Mouse (Mus musculus): ENCODE results near the gene Csmd2. TPM values are rescaled to one million over a fixed set of nuclear protein-coding genes. Genes with fewer than 3 reads are reported as not detected.

The Csmd2 gene
- polyA plus RNA-seq (2015; fragmentation: Nextera tagmentation; extraction: Ambion mirVana): 0.07 and 0.19 TPM in 2 replicates

GRCm38 (mm10) chr4:127987784-127988455 lies at the start of gene Csmd2:
TSS of gene Csmd2 (plus strand) at chr4:127987857.
- Histone ChIP-seq H3K9me3 (replicated peaks) (no peaks in the 10 kb centered on the region), H3K27ac (replicated peaks) (no peak within 1 kb of the TSS), H3K36me3 (no peaks in the 10 kb centered on the region), H3K9ac (no peak within 1 kb of the TSS), H3K4me2 (replicated peaks) (peak within 1 kb of the TSS; percentile 63), H3K27me3 (peaks cover 71% of the 10 kb centered on the region), H3K4me1 (peaks cover 14% of the 10 kb centered on the region), H3K4me3 (replicated peaks) (peak within 1 kb of the TSS; percentile 37)
- no peak for ATAC-seq (ENCODE audit: insufficient number of reproducible peaks, low FRiP score, low TSS enrichment, low read depth)
- 1% methylated on average over 48 of the region's 65 CpGs for WGBS

- no peaks in the 10 kb centered on the region for H3K36me3 ChIP-seq
- no peak for ATAC-seq (ENCODE audit: insufficient number of reproducible peaks, low FRiP score, low TSS enrichment, low read depth)
- no peak overlapping the region for H3K27ac ChIP-seq (replicated peaks)
- H3K4me2 ChIP-seq (replicated peaks): no peak overlapping the region
- 79% methylated on average over 2 of the region's 2 CpGs for WGBS
- no peak overlapping the region for H3K4me3 ChIP-seq (replicated peaks)
- no peaks in the 10 kb centered on the region for H3K9me3 ChIP-seq (replicated peaks)
- no peaks in the 10 kb centered on the region for H3K4me1 ChIP-seq
- H3K9ac ChIP-seq: no peak overlapping the region
- no peaks in the 10 kb centered on the region for H3K27me3 ChIP-seq
Observed at GRCm38 (mm10) chr4:127947696-127948095, 40.0 kb upstream of the Csmd2 start.

GRCm38 (mm10) chr4:127953006-127953710 lies 34.5 kb upstream of the Csmd2 start:
- Histone ChIP-seq H3K27ac (replicated peaks) (no peak overlapping the region), H3K4me3 (replicated peaks) (no peak overlapping the region), H3K36me3 (no peaks in the 10 kb centered on the region), H3K9me3 (replicated peaks) (no peaks in the 10 kb centered on the region), H3K4me1 (no peaks in the 10 kb centered on the region), H3K4me2 (replicated peaks) (no peak overlapping the region), H3K27me3 (no peaks in the 10 kb centered on the region), H3K9ac (no peak overlapping the region)
- no peak for ATAC-seq (ENCODE audit: insufficient number of reproducible peaks, low FRiP score, low TSS enrichment, low read depth)
- 25% methylated on average over 10 of the region's 10 CpGs for WGBS

GRCm38 (mm10) chr4:127969101-127969500 lies 18.6 kb upstream of the Csmd2 start:
- H3K27ac ChIP-seq (replicated peaks): no peak overlapping the region
- H3K9ac ChIP-seq: no peak overlapping the region
- H3K4me2 ChIP-seq (replicated peaks): no peak overlapping the region

GRCm38 (mm10) chr4:127970018-127970421 lies 17.6 kb upstream of the Csmd2 start:
- WGBS: 6% methylated on average over 7 of the region's 7 CpGs
- H3K9me3 ChIP-seq (replicated peaks): no peaks in the 10 kb centered on the region
- no peak for ATAC-seq (ENCODE audit: insufficient number of reproducible peaks, low FRiP score, low TSS enrichment, low read depth)
- no peak overlapping the region for H3K4me2 ChIP-seq (replicated peaks)
- no peak overlapping the region for H3K27ac ChIP-seq (replicated peaks)
- H3K4me1 ChIP-seq: no peaks in the 10 kb centered on the region
- no peak overlapping the region for H3K4me3 ChIP-seq (replicated peaks)
- no peaks in the 10 kb centered on the region for H3K36me3 ChIP-seq
- peaks cover 51% of the 10 kb centered on the region for H3K27me3 ChIP-seq
- no peak overlapping the region for H3K9ac ChIP-seq

More at GRCm38 (mm10) chr4:127969101-127969500, 18.6 kb upstream of the Csmd2 start:
- no peaks in the 10 kb centered on the region for H3K9me3 ChIP-seq (replicated peaks)
- peaks cover 48% of the 10 kb centered on the region for H3K27me3 ChIP-seq
- H3K4me1 ChIP-seq: no peaks in the 10 kb centered on the region
- no peak overlapping the region for H3K4me3 ChIP-seq (replicated peaks)
- no peaks in the 10 kb centered on the region for H3K36me3 ChIP-seq
- ATAC-seq (ENCODE audit: insufficient number of reproducible peaks, low FRiP score, low TSS enrichment, low read depth): no peak
- WGBS: 18% methylated on average over 7 of the region's 7 CpGs

- Histone ChIP-seq H3K4me2 (replicated peaks) (no peak within 1 kb of the TSS), H3K36me3 (no peaks in the 10 kb centered on the region), H3K4me1 (no peaks in the 10 kb centered on the region), H3K4me3 (replicated peaks) (no peak within 1 kb of the TSS), H3K9me3 (replicated peaks) (no peaks in the 10 kb centered on the region), H3K27ac (replicated peaks) (no peak within 1 kb of the TSS), H3K9ac (no peak within 1 kb of the TSS), H3K27me3 (peaks cover 51% of the 10 kb centered on the region)
- 3% methylated on average over 39 of the region's 39 CpGs for WGBS
- ATAC-seq (ENCODE audit: insufficient number of reproducible peaks, low FRiP score, low TSS enrichment, low read depth): no peak
Observed at GRCm38 (mm10) chr4:127970901-127971868, 16.5 kb upstream of the Csmd2 start, which contains the start of gene CK137956. TSS of gene CK137956 (minus strand) at chr4:127970951.

GRCm38 (mm10) chr4:127972976-127973375 lies 14.7 kb upstream of the Csmd2 start:
- Histone ChIP-seq H3K4me2 (replicated peaks) (no peak overlapping the region), H3K27ac (replicated peaks) (no peak overlapping the region), H3K4me1 (no peaks in the 10 kb centered on the region), H3K27me3 (peaks cover 47% of the 10 kb centered on the region), H3K9ac (no peak overlapping the region), H3K4me3 (replicated peaks) (no peak overlapping the region), H3K36me3 (no peaks in the 10 kb centered on the region), H3K9me3 (replicated peaks) (no peaks in the 10 kb centered on the region)
- 82% methylated on average over 3 of the region's 3 CpGs for WGBS
- no peak for ATAC-seq (ENCODE audit: insufficient number of reproducible peaks, low FRiP score, low TSS enrichment, low read depth)

- Histone ChIP-seq H3K36me3 (no peaks in the 10 kb centered on the region), H3K4me1 (no peaks in the 10 kb centered on the region), H3K27me3 (peaks cover 21% of the 10 kb centered on the region), H3K27ac (replicated peaks) (no peak overlapping the region), H3K4me2 (replicated peaks) (no peak overlapping the region), H3K4me3 (replicated peaks) (no peak overlapping the region), H3K9ac (no peak overlapping the region), H3K9me3 (replicated peaks) (no peaks in the 10 kb centered on the region)
- no peak for ATAC-seq (ENCODE audit: insufficient number of reproducible peaks, low FRiP score, low TSS enrichment, low read depth)
- 71% methylated on average over 6 of the region's 6 CpGs for WGBS
Observed at GRCm38 (mm10) chr4:127981125-127981524, 6.5 kb upstream of the Csmd2 start.

GRCm38 (mm10) chr4:127984426-127984825 lies 3.2 kb upstream of the Csmd2 start:
- no peak overlapping the region for H3K4me3 ChIP-seq (replicated peaks)
- H3K27ac ChIP-seq (replicated peaks): no peak overlapping the region
- no peaks in the 10 kb centered on the region for H3K36me3 ChIP-seq
- H3K27me3 ChIP-seq: peaks cover 54% of the 10 kb centered on the region
- ATAC-seq (ENCODE audit: insufficient number of reproducible peaks, low FRiP score, low TSS enrichment, low read depth): no peak
- no peak overlapping the region for H3K4me2 ChIP-seq (replicated peaks)
- WGBS: 84% methylated on average over 2 of the region's 2 CpGs
- H3K9me3 ChIP-seq (replicated peaks): no peaks in the 10 kb centered on the region
- H3K4me1 ChIP-seq: peaks cover 14% of the 10 kb centered on the region
- H3K9ac ChIP-seq: no peak overlapping the region

- Histone ChIP-seq H3K9me3 (replicated peaks) (no peaks in the 10 kb centered on the region), H3K4me3 (replicated peaks) (no peak overlapping the region), H3K4me1 (peaks cover 14% of the 10 kb centered on the region), H3K36me3 (no peaks in the 10 kb centered on the region), H3K4me2 (replicated peaks) (no peak overlapping the region), H3K9ac (no peak overlapping the region), H3K27me3 (peaks cover 68% of the 10 kb centered on the region), H3K27ac (replicated peaks) (no peak overlapping the region)
- WGBS: 12% methylated on average over 10 of the region's 10 CpGs
- no peak for ATAC-seq (ENCODE audit: insufficient number of reproducible peaks, low FRiP score, low TSS enrichment, low read depth)
Observed at GRCm38 (mm10) chr4:127985874-127986273, 1.8 kb upstream of the Csmd2 start.
